Mouse (Mus musculus): ENCODE data around the gene Entpd1.

The Entpd1 gene

DNA sequence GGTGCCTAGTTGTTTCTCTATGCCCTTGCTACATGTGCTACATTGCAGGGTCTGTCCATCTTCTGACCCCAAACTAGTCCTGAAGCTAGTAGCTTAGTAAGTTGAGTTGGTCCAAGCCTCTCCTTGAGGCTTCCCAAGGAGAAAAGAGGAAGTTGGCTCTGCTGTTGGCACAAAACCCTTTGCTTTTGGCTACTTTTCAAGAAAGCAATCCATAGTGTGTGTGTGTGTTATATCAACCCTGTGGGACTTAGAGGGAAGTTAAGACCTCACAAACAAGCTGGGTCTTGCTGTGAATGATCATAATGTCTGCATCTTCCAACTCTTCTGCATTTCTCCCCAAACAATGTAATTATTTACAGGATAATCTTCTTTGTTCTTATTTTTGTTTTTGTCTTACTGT, 16.8 kb downstream of the Entpd1 start:
- no peak for DNase-seq (ENCODE audit: low spot score in 2 of 2)

GRCm38 (mm10) chr19:40630096-40630495, 17.9 kb downstream of the Entpd1 start:
- no peak for DNase-seq (ENCODE audit: low spot score in 2 of 2)

DNA sequence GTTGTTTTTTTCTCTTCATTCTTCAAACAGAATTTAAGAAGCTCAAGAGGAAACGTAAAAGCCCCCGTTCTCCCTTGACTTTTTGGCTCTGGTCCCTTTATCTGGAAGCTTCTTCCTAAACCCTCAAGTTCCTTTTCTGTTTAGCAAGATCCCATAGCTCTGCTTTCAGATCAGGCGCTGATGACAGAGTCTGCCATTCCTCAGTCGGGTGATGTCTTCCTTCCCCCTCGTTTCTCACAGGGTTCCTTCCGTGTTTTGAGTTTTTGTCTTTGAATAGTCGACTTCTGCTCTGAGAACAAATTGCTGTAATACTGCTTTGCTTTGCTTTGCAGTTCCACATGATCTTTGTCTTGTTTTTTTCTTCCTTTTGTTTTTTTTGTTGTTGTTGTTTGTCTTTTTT, 18.4 kb downstream of the Entpd1 start:
- no peak for DNase-seq (ENCODE audit: low spot score in 2 of 2)

DNA sequence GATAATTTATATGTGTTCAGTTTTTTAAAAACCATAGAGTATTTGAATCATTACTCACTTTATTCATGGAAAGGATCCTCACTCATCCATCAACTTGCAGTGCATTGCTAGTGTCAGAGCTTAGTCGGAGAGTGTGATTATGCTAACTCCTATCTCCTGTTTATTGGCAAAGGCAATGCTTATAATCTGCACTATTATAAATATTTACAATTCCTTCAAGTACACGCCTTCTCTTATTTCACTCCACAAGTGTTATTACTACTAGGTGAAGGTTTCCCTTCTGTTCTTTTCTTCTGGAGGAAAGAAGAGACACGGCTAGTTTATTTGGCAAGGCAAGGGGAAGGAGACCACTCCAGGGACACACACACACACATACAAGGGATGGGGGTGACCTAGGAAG, 20.0 kb downstream of the Entpd1 start:
- DNase-seq (ENCODE audit: low spot score in 2 of 2): no peak

- no peak for DNase-seq (ENCODE audit: low spot score in 2 of 2)
These were observed 20.5 kb downstream of the Entpd1 start for GRCm38 (mm10) chr19:40632668-40633067.

DNA sequence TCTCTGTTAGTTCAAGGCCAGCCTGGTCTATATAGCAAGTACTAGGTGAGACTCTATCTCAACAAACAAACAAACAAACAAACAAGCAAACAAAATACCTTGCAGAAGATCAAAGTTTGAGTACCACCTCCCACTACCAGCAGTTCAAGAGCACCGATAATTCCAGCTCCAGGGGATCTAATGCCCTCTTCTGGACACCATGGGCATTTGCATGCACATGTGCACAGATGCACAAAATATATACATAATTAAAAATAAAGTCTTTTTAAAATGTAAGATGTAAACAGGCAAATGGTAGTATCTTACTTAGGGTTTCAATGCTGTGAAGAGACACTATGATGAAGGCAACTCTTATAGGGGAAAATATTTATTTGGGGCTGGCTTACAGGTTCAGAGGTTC, 21.0 kb downstream of the Entpd1 start:
- DNase-seq (ENCODE audit: low spot score in 2 of 2): no peak

- no peak for DNase-seq (ENCODE audit: low spot score in 2 of 2)
These were observed 24.9 kb downstream of the Entpd1 start for GRCm38 (mm10) chr19:40637091-40637490.

GRCm38 (mm10) chr19:40637601-40638000, 25.4 kb downstream of the Entpd1 start:
- DNase-seq (ENCODE audit: low spot score in 2 of 2): no peak

- DNase-seq (ENCODE audit: low spot score in 2 of 2): no peak
These were observed 26.4 kb downstream of the Entpd1 start for GRCm38 (mm10) chr19:40638582-40638981.

GRCm38 (mm10) chr19:40639729-40640304, 27.7 kb downstream of the Entpd1 start:
- DNase-seq (ENCODE audit: low spot score in 2 of 2): no peak

DNA sequence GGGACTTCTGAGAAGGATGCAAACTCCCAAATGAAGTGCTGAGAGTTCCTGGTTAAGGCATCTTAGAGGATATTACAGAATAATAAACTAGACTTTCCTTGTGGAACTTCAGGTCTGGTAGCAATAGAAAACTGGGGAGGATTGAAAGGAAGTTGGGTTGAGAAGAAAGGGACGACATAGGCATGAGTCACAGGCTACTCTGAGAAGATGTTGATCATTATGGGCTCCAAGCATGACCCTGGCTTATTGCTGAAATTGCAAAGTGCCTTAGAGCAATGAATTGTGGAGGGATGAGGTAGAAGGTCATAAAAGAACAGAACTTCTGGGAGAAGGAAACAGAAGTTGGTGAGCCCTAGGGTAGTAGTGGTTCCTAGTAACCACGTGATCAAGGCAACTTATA, 28.6 kb downstream of the Entpd1 start:
- DNase-seq (ENCODE audit: low spot score in 2 of 2): no peak

DNA sequence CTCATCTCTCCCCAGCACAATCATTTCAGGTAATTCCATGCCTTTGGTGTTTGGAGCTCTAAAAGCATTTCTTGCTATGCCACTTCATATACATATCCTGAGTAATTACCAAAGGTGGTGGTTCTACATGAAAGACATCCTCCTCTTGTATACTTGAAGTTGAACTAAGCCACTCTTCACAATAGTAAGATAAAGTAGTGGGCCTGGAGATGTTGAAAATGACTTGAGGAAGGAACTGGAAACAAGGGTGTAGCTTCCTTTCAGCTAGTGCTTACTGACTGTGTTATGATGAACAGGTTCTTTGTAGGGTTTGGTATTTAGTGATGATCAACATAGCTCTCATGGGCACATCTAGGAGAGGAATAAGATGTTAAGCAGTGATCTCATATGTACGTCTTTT, 31.7 kb downstream of the Entpd1 start:
- no peak for DNase-seq (ENCODE audit: low spot score in 2 of 2)

- DNase-seq (ENCODE audit: low spot score in 2 of 2): no peak
These were observed 34.2 kb downstream of the Entpd1 start for GRCm38 (mm10) chr19:40646379-40646778.

GRCm38 (mm10) chr19:40647319-40648158, 35.4 kb downstream of the Entpd1 start:
- no peak for DNase-seq (ENCODE audit: low spot score in 2 of 2)

DNA sequence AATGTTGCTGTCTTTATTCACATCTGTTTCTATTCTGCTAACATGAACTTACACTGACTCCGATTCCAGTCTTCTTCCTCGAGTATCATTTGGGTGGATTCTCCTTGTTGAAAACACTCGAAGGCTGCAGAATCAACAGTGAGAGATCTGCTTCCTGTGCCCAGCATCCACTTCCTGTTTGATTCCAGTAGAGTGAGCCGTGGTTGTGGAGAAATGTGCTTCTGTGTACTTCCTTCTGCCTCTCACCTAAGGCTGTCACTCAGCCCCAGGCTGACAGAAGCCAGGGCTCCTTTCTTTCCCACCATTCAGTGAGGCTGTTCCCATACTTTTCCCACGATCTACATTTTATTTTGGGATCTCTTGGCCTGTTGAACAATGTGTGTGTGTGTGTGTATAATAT, 37.9 kb downstream of the Entpd1 start:
- no peak for DNase-seq (ENCODE audit: low spot score in 2 of 2)

DNA sequence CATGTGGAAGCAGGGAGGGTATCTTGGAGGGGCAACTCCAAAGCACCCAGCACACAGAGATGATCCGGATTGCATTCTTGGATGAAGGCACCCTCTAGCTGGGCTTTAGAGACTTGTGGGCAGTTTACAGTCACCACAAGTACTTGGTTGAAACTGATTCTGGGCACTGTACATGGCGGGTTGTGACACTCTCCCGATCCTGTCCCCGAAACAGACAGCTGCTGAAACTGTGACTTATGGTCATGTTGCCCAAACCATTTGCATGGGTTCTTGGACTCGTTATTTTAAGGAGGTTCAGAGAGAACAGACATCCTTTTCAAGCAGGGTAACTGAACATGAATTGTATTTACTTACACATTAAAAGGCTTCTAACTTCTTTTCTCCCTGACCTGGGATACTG, 44.0 kb downstream of the Entpd1 start:
- no peak for DNase-seq (ENCODE audit: low spot score in 2 of 2)

DNA sequence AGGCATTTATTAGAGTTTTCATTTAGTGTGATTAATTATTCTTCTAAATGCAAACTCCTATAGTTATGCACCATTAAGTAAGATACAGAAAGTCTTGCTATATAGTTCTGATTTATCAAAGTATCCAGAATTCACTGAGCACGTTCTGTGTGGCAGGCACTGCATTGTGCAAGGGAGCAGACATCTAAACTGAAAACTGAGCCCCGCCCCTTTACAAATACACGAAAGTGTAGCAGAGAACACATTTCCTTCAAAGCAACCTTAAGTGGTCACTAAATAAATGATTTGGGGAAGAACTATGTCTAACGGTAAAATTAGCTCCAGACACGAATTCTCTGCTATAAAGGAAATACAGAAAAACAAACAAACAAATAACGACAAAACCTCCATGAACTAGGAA, 46.1 kb downstream of the Entpd1 start:
- no peak for DNase-seq (ENCODE audit: low spot score in 2 of 2)

- DNase-seq (ENCODE audit: low spot score in 2 of 2): no peak
These were observed 46.8 kb downstream of the Entpd1 start for GRCm38 (mm10) chr19:40658935-40659334.

DNA sequence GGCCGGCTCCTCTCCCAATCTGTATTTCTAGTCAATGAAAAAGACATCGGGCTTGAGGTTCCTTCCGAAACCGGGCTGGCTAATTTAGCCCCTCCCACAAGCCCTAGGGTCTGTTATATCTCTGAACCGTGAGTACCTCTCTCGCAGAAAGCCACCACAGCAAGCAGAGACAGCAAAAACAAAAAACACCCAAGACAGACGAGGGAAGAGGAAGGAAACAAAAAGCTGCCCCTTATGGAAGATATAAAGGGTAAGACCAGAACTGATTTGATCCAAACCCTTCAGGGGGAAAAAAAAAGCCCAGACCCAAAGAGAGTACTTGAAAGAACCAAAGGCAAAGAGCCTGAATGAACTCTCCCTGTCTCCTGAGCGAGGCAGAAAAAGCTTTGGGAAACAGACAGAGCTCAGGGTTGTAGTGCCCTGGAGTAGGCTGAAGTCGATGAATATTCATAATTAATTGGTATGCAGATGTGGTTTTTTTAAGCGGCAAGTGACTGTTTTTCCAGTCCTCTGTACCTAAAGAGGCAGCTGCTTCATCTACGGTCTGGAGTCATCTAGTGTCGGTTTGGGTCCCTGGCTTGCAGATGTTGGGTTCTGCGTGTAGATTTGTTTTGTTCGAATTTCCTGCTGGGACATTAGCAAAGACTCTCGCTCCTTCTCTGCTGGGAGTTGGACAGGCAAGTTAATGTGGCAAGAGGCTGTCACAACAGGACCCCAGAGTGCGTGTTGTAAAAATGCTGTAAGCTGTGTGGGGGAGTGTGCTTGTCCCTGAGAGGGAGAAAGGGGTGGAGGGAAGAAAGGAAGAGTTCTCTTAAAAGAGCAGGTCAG, 47.7 kb downstream of the Entpd1 start:
- DNase-seq (ENCODE audit: low spot score in 2 of 2): no peak

DNA sequence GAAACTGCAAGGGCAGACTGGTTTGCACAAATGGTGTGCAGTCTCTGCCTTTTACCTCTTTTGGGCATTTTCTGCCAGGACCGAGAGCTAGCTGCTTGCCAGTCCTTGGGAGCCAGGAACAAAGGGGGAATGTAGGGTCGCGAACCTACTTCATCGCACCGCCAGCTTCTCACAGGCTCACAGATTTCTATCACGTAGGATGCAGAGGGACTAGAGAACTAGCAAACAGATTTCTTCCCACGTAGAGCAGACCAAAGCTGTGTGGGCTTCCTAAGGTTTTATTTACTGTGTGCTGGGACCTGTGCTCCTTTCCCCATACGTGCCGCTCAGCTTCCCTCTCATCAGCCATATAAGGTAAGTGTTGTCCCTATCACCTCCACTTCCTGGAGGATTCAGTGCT, 48.3 kb downstream of the Entpd1 start:
- no peak for DNase-seq (ENCODE audit: low spot score in 2 of 2)

- DNase-seq (ENCODE audit: low spot score in 2 of 2): no peak
These were observed 48.9 kb downstream of the Entpd1 start for GRCm38 (mm10) chr19:40661108-40661507.

DNA sequence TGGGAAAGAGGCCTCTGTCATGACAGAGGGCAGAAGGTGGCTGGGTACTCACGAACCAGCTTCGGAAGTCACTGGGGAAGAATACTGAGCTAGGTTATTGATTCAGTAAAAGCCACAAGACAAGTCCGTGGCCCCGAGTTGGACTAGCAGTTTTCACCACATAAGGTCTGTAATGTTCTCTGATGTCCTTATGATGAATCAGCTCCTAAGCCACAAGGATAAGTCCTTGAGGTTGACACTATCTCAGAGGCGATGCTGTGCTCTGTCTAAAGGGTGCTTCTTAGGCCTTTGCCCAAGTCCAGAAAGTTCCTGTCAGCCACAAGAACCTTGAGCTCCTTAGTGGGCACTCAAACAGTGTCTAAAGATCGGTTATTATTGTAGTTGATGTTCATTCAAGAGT, 49.7 kb downstream of the Entpd1 start:
- DNase-seq (ENCODE audit: low spot score in 2 of 2): no peak

DNA sequence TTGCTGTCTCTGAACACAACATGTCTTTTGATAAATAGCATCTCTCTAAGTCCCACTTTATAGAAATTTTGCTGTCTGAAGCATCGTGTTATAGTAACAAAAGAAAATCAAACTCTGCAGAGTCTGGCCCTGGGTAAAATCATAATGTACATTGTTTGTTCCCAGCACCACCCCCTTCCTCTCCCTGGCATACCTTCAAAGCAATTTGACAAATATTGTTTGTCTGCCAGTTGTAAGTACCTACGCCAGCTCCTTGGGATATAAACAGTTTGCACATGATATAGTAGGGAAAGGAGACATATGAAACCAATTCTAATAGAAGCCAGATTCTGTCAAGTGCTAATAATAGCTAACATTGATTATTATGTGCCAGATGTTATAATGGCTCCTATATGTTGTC, 50.6 kb downstream of the Entpd1 start:
- DNase-seq (ENCODE audit: low spot score in 2 of 2): no peak
